Mouse (Mus musculus) Patski (cell line): Measurements from ENCODE around the gene Ptprcap. TPM values are rescaled to one million over a fixed set of nuclear protein-coding genes. Genes with fewer than 3 reads are reported as not detected.
A peak's percentile ranks its signal among the peaks of the same experiment; 100 is the strongest.

ENCODE experiments used
- ATAC-seq: fragments of 100-300 bp; one replicate; pipeline ENCODE4 v1.8.0; 2021
- CTCF ChIA-PET: fragments of 350-600 bp; sonication (Branson Sonifier 250); formaldehyde crosslinking; loops from one replicate; lab custom pipeline; 2022; ENCODE audit warnings: inconsistent platforms; lab: Charles Lee
- POLR2A ChIA-PET: fragments of 350-600 bp; sonication (Branson Sonifier 250); formaldehyde crosslinking; loops from one replicate; lab custom pipeline; 2022; ENCODE audit warnings: antibody characterized with exemption, inconsistent platforms; lab: Charles Lee
- DNase-seq: peaks from one replicate; pipeline ENCODE4 v3.0.0-alpha.2; 2011; ENCODE audit warnings: low read depth, low spot score
- H3K27me3 ChIP-seq: fragments of 371-371 bp; one replicate; pipeline ENCODE4 v1.5.1; 2021
- CTCF ChIP-seq: fragments of 100-300 bp; IDR thresholded peaks from one replicate; pipeline ENCODE4 v1.5.1; 2021
- in situ Hi-C: fragments of 300-500 bp; cut with MboI; formaldehyde crosslinking; loops from 3 replicates; pipeline ENCODE4 v1.11.1; 2018; ENCODE audit warnings: low pct_unique_long_range_greater_than_20kb, mixed read lengths
- polyA plus RNA-seq: library from polyadenylated mRNA; unstranded; gene quantifications from one replicate; pipeline ENCODE4 v1.2.3, GENCODE M21; 2021

Gene Ptprcap
- polyA plus RNA-seq: 0.62 TPM

DNA sequence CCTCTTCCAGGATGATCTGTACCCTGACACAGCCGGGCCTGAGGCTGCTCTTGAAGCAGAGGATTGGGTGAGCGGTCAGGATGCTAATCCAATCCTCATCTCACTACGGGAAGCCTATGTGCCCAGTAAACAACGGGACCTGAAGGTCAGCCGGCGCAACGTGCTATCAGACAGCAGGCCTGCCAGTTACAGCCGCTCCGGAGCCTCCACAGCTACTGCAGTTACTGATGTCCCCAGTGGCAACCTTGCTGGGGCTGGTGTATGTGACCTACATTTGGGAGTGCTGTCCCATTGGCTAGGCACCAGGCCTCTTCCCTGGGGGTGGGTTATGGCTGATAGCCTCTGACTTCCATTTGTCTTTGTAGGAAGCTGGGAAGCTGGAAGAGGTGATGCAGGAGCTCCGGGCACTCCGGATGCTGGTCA is at the start of gene Ptprcap:
TSS of gene Ptprcap (plus strand) at position 373 of the 423 bp plus-strand sequence.
- DNase-seq (no peak), ATAC-seq (no peak)
- POLR2A ChIA-PET: interaction anchor here (0.8 to 1.4 kb wide), 3 partner anchors 17 to 43 kb away, joined by 3 to 5 read pairs (median 3); no protein-coding TSS in a partner anchor
- TF ChIP-seq CTCF: no peak
- CTCF ChIA-PET: interaction anchor here (1.4 kb wide), 1 partner anchor 12 kb away, joined by 3 read pairs; no protein-coding TSS in a partner anchor
- in situ Hi-C loops: no loop called here
- no peaks in the 10 kb centered on the region for H3K27me3 ChIP-seq

DNA sequence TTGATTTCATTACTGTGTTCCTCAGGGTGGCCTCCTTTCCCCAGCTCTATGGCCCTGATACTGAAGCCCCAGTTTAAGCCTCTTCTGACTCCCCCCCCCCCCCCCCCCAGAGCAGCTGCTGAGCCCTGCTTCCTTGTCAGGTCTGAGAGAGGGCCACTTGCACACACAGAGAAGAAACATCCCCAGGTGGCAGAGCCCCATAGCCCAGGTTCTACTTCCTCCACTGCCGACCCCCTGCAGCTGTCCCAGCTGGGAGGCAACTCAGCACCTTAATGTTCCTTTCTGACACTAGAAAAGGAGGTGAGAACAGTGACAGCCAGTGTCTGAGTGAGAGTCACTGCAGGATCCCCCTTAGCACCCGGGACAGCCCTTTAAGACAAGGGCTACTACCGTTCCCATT is 49.6 kb upstream of the Ptprcap start:
- in situ Hi-C loops: no loop called here
- ATAC-seq (no peak), DNase-seq (no peak)
- H3K27me3 ChIP-seq: no peaks in the 10 kb centered on the region
- CTCF ChIA-PET: interaction anchor here (1.3 kb wide), 1 partner anchor 21 kb away, joined by 4 read pairs; no protein-coding TSS in a partner anchor
- no peak for TF ChIP-seq CTCF
- POLR2A ChIA-PET: no interaction called here

DNA sequence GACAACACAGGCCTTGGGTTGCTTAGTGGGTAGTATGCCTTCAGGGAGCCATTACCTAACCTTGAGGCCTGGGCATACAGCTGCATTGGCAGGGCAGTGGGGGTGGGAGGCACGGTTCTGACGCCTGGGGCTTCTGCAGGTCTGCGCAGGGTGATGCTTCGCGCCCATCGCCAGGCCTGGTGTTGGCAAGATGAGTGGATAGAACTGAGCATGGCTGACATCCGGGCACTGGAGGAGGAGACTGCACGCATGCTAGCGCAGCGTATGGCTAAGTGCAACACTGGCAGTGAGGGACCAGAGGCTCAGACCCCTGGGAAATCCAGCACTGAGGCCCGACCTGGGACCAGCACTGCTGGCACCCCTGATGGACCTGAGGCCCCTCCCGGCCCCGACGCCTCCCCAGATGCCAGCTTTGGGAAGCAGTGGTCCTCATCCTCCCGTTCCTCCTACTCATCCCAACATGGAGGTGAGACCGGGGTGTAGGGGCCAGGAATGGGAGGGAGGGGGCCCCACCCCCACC is 48.7 kb upstream of the Ptprcap start:
- in situ Hi-C loops: no loop called here
- DNase-seq: no peak
- no peak for TF ChIP-seq CTCF
- ChIA-PET CTCF (interaction anchor here (1.3 kb wide), 1 partner anchor 20 kb away, joined by 4 read pairs; no protein-coding TSS in a partner anchor), POLR2A (no interaction called here)
- ATAC-seq: no peak
- H3K27me3 ChIP-seq: no peaks in the 10 kb centered on the region

DNA sequence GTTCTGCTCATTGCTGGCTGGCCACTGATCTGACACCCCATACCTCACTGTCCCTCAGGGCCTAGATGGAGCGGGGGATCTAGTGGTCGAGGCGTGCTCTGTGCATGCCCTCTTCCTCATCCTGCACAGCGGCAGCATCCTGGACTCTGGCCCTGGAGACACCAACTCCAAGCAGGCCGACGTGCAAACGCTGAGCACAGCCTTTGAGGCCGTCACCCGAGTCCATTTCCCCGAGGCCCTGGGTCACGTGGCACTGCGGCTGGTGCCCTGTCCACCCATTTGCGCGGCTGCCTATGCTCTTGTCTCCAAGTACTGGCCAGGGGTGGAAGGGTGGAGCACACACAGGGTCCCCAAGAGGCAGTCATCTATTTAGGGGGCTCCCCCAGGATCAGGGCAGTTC is 46.8 kb upstream of the Ptprcap start:
- no peak for ATAC-seq
- no peak for TF ChIP-seq CTCF
- no peak for DNase-seq
- ChIA-PET POLR2A (no interaction called here), CTCF (no interaction called here)
- H3K27me3 ChIP-seq: no peaks in the 10 kb centered on the region
- in situ Hi-C loops: no loop called here

DNA sequence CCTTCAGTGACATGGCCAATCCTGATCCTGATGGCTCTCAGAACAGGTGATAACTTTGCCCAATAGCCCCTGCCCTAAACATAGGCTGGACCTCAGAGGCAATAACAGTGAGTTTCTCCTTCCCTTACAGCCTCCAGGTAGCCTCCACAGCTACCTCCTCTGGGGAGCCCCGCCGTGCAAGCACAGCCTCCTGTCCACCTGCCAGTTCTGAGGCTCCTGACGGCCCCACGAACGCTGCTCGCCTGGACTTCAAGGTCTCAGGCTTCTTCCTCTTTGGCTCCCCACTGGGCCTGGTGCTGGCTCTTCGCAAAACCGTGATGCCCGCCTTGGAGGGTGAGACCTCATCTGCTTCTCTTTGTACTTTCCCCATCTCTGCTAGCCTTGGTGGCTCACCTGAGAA is 44.9 kb upstream of the Ptprcap start:
- DNase-seq (no peak), ATAC-seq (no peak)
- TF ChIP-seq CTCF: no peak
- H3K27me3 ChIP-seq: no peaks in the 10 kb centered on the region
- ChIA-PET CTCF (no interaction called here), POLR2A (no interaction called here)
- in situ Hi-C loops: no loop called here

DNA sequence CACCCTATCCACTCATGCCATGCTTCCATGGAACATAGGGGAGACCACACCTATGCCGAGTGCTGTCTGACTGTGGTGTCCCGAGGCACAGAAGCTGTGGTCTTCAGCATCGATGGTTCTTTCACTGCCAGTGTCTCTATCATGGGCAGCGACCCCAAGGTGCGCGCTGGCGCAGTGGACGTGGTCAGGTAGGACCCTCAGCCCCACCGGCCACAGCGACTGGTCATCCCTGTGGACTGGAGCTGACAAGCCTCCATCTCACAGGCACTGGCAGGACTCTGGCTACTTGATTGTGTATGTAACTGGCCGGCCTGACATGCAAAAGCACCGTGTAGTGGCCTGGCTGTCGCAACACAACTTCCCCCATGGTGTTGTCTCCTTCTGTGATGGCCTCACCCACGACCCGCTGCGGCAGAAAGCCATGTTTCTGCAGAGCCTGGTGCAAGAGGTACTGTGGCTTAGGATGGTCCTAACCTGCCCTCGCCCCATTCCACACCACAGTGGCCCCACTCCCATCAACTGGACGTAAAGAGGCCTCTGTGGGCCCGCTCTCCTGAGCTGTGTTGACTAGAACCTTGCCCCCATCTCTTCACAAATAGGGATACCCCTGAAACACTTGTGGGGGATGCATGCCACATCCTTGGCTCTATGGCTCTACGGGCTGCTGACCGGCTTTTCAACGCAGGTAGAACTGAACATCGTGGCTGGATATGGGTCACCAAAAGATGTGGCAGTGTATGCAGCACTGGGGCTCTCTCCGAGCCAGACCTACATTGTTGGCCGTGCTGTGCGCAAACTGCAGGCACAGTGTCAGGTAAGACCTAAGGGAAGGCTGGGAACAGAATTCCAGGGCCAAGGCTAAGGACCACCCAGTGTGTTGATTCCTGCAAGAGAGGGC is 41.1 kb upstream of the Ptprcap start:
- H3K27me3 ChIP-seq: no peaks in the 10 kb centered on the region
- ATAC-seq: no peak
- ChIA-PET POLR2A (no interaction called here), CTCF (interaction anchor here (2.5 kb wide), 1 partner anchor 13 kb away, joined by 7 read pairs; no protein-coding TSS in a partner anchor)
- DNase-seq: no peak
- no peak for TF ChIP-seq CTCF
- in situ Hi-C loops: no loop called here

DNA sequence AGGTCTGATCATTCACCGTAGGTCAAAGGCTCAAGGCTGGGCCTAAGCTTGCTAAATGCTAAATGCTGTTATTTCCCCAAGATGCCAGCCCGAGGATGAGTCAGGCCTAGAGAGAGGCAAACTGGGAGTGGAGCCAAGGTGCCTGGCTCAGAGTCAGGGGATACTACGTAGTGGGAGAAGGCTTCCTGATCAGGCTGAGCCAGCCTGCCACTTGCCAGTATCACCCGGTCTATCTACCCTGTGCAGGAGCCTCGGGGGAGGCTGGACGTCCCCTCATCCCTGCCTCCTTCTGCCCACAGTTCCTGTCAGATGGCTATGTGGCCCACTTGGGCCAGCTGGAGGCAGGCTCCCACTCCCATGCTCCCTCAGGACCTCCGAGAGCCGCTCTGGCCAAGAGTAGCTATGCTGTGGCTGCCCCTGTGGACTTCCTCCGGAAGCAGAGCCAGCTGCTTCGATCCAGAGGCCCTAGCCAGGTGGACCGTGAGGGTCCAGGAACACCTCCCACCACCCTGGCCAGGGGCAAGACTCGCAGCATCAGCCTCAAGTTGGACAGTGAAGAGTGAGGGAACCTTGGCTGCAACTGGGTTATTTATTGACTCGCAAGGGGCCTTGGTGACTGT is 40.1 kb upstream of the Ptprcap start:
- POLR2A ChIA-PET: interaction anchor here (0.9 kb wide), 1 partner anchor 14 kb away, joined by 4 read pairs; no protein-coding TSS in a partner anchor
- ATAC-seq (peak; percentile 78), DNase-seq (peak; percentile 93)
- CTCF ChIA-PET: interaction anchor here (1.1 to 2.5 kb wide), 3 partner anchors 12 to 115 kb away, joined by 3 to 7 read pairs (median 3); no protein-coding TSS in a partner anchor
- in situ Hi-C loops: no loop called here
- TF ChIP-seq CTCF: no peak
- no peaks in the 10 kb centered on the region for H3K27me3 ChIP-seq

DNA sequence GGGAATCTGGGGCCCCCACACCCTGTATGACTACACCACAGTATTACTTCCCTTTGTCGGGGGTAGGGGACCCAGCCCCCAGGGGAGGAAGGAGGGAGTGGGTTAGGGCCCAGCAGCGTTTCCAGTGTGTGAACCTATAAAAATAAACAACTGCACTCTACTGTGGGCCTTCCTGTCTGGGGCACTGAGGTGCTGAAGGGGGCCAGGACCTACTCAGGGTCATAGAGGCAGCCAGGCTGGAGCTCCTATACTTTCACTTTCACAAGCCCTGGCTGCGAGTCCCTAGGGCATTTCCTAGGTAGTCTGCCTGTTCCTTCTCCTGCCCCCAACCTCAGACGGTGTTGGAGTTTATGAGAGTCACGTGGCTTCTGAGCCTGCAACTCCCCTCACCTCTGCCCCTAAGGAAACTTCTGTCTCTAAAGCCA is 39.6 kb upstream of the Ptprcap start:
- in situ Hi-C loops: no loop called here
- CTCF ChIA-PET: interaction anchor here (1.1 to 2.5 kb wide), 4 partner anchors 11 to 115 kb away, joined by 3 to 7 read pairs (median 3); no protein-coding TSS in a partner anchor
- no peak for DNase-seq
- no peak for TF ChIP-seq CTCF
- H3K27me3 ChIP-seq: no peaks in the 10 kb centered on the region
- peak; percentile 20 for ATAC-seq
- POLR2A ChIA-PET: interaction anchor here (0.9 kb wide), 1 partner anchor 15 kb away, joined by 4 read pairs; no protein-coding TSS in a partner anchor

DNA sequence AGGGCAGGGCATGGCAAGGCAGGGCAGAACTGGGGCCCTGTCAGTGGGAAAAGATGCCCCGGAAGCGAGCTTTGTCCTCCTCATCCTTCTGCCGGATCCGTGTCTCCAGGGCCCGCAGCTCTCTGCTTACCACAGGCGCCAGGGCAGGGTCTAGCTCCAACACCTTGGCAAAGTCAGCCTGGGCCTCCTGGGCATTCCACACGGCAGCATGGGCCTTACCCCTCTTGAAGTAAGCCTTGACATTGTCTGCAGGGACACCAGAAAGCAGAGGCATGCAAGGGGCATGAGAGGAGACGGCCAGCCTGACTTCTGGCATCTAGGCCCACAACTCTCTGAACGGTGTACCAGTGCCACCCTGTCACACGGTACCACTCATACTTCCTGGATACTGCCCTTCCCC is 38.9 kb upstream of the Ptprcap start:
- no peaks in the 10 kb centered on the region for H3K27me3 ChIP-seq
- TF ChIP-seq CTCF: no peak
- ChIA-PET CTCF (interaction anchor here (1.3 to 2.5 kb wide), 2 partner anchors 11 to 16 kb away, joined by 3 to 7 read pairs; no protein-coding TSS in a partner anchor), POLR2A (no interaction called here)
- ATAC-seq: no peak
- no peak for DNase-seq
- in situ Hi-C loops: no loop called here

DNA sequence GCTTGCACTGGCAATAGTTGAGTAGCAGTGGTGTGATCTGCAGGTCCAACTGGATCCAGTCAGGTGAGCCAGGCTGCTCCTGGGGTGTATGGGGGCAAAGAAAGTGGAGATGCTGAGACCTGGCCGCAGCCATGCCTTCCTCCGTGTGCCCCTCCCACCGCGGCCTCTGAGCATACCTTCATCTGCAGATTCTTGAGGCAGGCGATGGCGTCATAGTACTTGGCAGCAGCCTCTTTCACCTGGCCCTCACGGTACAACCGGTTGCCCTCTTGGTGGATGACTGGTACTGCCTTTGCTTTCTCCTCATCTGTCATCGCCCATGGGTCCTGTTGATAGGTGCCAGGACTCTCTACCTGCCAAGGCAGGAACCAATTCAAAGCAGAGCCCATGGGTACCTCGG is 38.3 kb upstream of the Ptprcap start:
- in situ Hi-C loops: no loop called here
- ATAC-seq (no peak), DNase-seq (no peak)
- CTCF ChIA-PET: interaction anchor here (1.3 to 2.5 kb wide), 2 partner anchors 10 to 16 kb away, joined by 3 to 7 read pairs; no protein-coding TSS in a partner anchor
- no peak for TF ChIP-seq CTCF
- no peaks in the 10 kb centered on the region for H3K27me3 ChIP-seq
- POLR2A ChIA-PET: no interaction called here
